Comparison of ENCODE assay signal across 14 mouse cellular contexts in the genomic region with DNA sequence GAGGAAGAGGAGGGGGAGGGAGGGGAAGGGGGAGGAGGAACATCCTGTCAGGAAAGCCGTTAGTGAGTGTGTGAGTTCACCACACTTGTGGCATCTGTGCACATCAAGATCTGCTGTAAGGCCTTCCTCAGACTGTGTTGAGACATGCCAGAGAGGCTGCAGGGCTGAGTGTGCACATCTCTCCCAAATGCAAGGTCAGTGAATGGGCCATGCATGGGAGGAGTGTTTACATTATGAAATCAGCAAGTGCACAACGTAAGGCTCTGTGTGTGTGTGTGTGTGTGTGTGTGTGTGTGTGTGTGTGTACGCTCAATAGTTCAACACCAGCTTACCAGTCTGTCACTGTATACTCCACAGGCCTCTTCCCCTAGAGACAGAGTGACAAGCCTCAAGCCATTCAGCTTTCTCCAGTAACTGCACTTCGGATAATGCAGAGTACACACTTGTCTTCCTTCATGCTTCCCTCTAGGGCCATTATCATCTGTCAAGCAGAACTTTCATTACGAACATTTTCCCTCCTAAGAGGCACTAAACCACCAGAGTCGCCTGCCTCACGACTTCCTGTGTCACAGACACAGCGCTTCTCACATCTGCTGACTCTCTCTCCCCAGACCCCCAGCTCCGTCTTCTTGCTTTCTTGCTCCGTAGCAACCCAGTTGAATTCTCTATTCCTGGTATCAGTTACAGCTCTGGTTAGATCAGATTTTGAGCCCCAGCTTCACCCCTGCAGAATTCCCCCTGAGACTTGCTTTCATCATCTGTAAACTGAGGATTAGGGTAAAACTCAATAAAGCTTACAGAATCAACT.
DNase-seq lines count a peak whose midpoint lies in the region; ATAC-seq and TF ChIP-seq lines count a peak whose summit lies in the region.
"Had no signal": no experiment of that assay in that cellular context is flagged by ENCODE, and none has a peak within 500 bp of the region (broad histone marks: within the 10 kb centered on the region; RNA-seq: fewer than 3 reads in every experiment).

No protein-coding gene starts in this region.

- H3K4me2 ChIP-seq in lung, embryonic 16.5 days (ENCODE audit: low read depth, low read length) = no peak overlapping the region
- H3K4me2 ChIP-seq in forebrain, embryonic 16.5 days (ENCODE audit: low read length) = no peak overlapping the region
- no peak overlapping the region for H3K4me2 ChIP-seq in forebrain, embryonic 12.5 days
- H3K4me2 ChIP-seq: embryonic facial prominence, embryonic 12.5 days; liver, embryonic 15.5 days had no signal

- H3K27me3 ChIP-seq in lung, embryonic 16.5 days (ENCODE audit: control insufficient read depth, insufficient read depth, low read depth, low read length) = no peaks in the 10 kb centered on the region; the same call in 1 of the 2 replicates
- no peaks in the 10 kb centered on the region for H3K27me3 ChIP-seq in forebrain, embryonic 16.5 days (replicated peaks; ENCODE audit: control insufficient read depth, insufficient read depth, low read length)
- no peaks in the 10 kb centered on the region for H3K27me3 ChIP-seq in forebrain, embryonic 12.5 days
- H3K27me3 ChIP-seq: embryonic facial prominence, embryonic 12.5 days; liver, embryonic 15.5 days had no signal

- DNase-seq in lung, adult 2 months = no peak
- DNase-seq in thymus, postnatal 10 days (ENCODE audit: low spot score in 2 of 2) = peak; percentile 55 to 60
- DNase-seq: cerebellum, adult 8-10 months; retina, postnatal 1 day had no signal

- H3K4me1 ChIP-seq in lung, embryonic 16.5 days (replicated peaks; ENCODE audit: control insufficient read depth, insufficient read depth, low read length) = no peaks in the 10 kb centered on the region
- no peaks in the 10 kb centered on the region for H3K4me1 ChIP-seq in lung, adult 2 months (ENCODE audit: control insufficient read depth, insufficient read depth, low read length)
- no peaks in the 10 kb centered on the region for H3K4me1 ChIP-seq in forebrain, embryonic 16.5 days (replicated peaks; ENCODE audit: control insufficient read depth, insufficient read depth, low read length)
- H3K4me1 ChIP-seq in forebrain, embryonic 12.5 days = no peaks in the 10 kb centered on the region
- H3K4me1 ChIP-seq: liver, embryonic 15.5 days had no signal

- no peak overlapping the region for H3K27ac ChIP-seq in lung, embryonic 16.5 days (ENCODE audit: low read length)
- H3K27ac ChIP-seq in forebrain, embryonic 16.5 days (ENCODE audit: low read length) = no peak overlapping the region
- no peak overlapping the region for H3K27ac ChIP-seq in forebrain, embryonic 12.5 days
- H3K27ac ChIP-seq: embryonic facial prominence, embryonic 12.5 days; liver, embryonic 15.5 days had no signal

- TF ChIP-seq POLR2A in lung, adult 2 months (IDR thresholded peaks at IDR 0.05; ENCODE audit: borderline replicate concordance, extremely low read depth, low read depth, low read length) = no peak

- no peak overlapping the region for H3K4me3 ChIP-seq in lung, embryonic 16.5 days (ENCODE audit: low read length)
- no peak overlapping the region for H3K4me3 ChIP-seq in lung, adult 2 months (replicated peaks; ENCODE audit: extremely low read depth, low read depth, low read length)
- no peak overlapping the region for H3K4me3 ChIP-seq in forebrain, embryonic 16.5 days (replicated peaks; ENCODE audit: low read length)
- H3K4me3 ChIP-seq in forebrain, embryonic 12.5 days (replicated peaks) = no peak overlapping the region
- H3K4me3 ChIP-seq: embryonic facial prominence, embryonic 12.5 days; liver, embryonic 15.5 days; myocyte had no signal

- no peaks in the 10 kb centered on the region for H3K36me3 ChIP-seq in lung, embryonic 16.5 days (ENCODE audit: control insufficient read depth, insufficient read depth, low read length)
- no peaks in the 10 kb centered on the region for H3K36me3 ChIP-seq in forebrain, embryonic 16.5 days (ENCODE audit: control insufficient read depth, insufficient read depth)
- H3K36me3 ChIP-seq in forebrain, embryonic 12.5 days (replicated peaks) = no peaks in the 10 kb centered on the region
- H3K36me3 ChIP-seq: embryonic facial prominence, embryonic 12.5 days; liver, embryonic 15.5 days had no signal

- peak; percentile 28; the same call in 1 of the 2 replicates for ATAC-seq in lung, embryonic 16.5 days (ENCODE audit: low read depth)
- ATAC-seq in CD4-positive, CD25-positive, alpha-beta regulatory T cell, adult 4 months = peak; percentile 37
- ATAC-seq in granulocyte monocyte progenitor cell, adult 5-6 weeks (replicated peaks; ENCODE audit: poor library complexity, severe bottlenecking) = peak; percentile 67
- no peak for ATAC-seq in forebrain, embryonic 16.5 days
- ATAC-seq in forebrain, embryonic 12.5 days (ENCODE audit: low FRiP score) = no peak
- ATAC-seq: forebrain, embryonic 14.5 days; inflammation-experienced regulatory T-cells, adult 6 months had no signal

- no peaks in the 10 kb centered on the region for H3K9me3 ChIP-seq in lung, embryonic 16.5 days (ENCODE audit: control insufficient read depth, low read length)
- no peaks in the 10 kb centered on the region for H3K9me3 ChIP-seq in forebrain, embryonic 16.5 days (ENCODE audit: control insufficient read depth, low read length)
- peaks cover 6% of the 10 kb centered on the region; the same call in 1 of the 2 replicates for H3K9me3 ChIP-seq in forebrain, embryonic 12.5 days
- H3K9me3 ChIP-seq: embryonic facial prominence, embryonic 12.5 days; liver, embryonic 15.5 days had no signal

- WGBS in lung, embryonic 16.5 days = 36% methylated on average over 10 of the region's 10 CpGs
- 59% methylated on average over 10 of the region's 10 CpGs for WGBS in lung, adult 2 months
- 83% methylated on average over 10 of the region's 10 CpGs for WGBS in forebrain, embryonic 16.5 days
- WGBS in forebrain, embryonic 12.5 days = 88% methylated on average over 10 of the region's 10 CpGs

- TF ChIP-seq CTCF in lung, adult 2 months (IDR thresholded peaks at IDR 0.05; ENCODE audit: insufficient read depth, low read length) = no peak

- 0 out of 2 replicates have a peak overlapping the region, but pooled peaks have one; percentile 14 for H3K9ac ChIP-seq in lung, embryonic 16.5 days (ENCODE audit: low read length)
- H3K9ac ChIP-seq in forebrain, embryonic 16.5 days (replicated peaks; ENCODE audit: low read depth, low read length) = no peak overlapping the region
- no peak overlapping the region for H3K9ac ChIP-seq in forebrain, embryonic 12.5 days
- H3K9ac ChIP-seq: embryonic facial prominence, embryonic 12.5 days; liver, embryonic 15.5 days had no signal

Comparison
In these comparisons a context has a peak if more than half of its experiments do, and no peak if none do; other contexts are left out.
1. ATAC-seq: peak in lung, embryonic 16.5 days (single experiment), CD4-positive, CD25-positive, alpha-beta regulatory T cell, adult 4 months (single experiment) and granulocyte monocyte progenitor cell, adult 5-6 weeks (single experiment); none in forebrain, embryonic 16.5 days (single experiment) and forebrain, embryonic 12.5 days (single experiment).